Mouse (Mus musculus) layer of hippocampus, adult 9-11 months (tissue): ENCODE results near the gene Cux1.

ENCODE experiments used
- DNase-seq: peaks from one replicate; pipeline ENCODE4 v3.0.0; 2022

The Cux1 gene

GRCm38 (mm10) chr5:136535976-136536725 lies 31.1 kb downstream of the Cux1 start:
- DNase-seq = no peak

- no peak for DNase-seq
Observed at GRCm38 (mm10) chr5:136535204-136535603, 32.1 kb downstream of the Cux1 start.

- DNase-seq = no peak
Observed at GRCm38 (mm10) chr5:136533371-136534276, 33.7 kb downstream of the Cux1 start.

DNA sequence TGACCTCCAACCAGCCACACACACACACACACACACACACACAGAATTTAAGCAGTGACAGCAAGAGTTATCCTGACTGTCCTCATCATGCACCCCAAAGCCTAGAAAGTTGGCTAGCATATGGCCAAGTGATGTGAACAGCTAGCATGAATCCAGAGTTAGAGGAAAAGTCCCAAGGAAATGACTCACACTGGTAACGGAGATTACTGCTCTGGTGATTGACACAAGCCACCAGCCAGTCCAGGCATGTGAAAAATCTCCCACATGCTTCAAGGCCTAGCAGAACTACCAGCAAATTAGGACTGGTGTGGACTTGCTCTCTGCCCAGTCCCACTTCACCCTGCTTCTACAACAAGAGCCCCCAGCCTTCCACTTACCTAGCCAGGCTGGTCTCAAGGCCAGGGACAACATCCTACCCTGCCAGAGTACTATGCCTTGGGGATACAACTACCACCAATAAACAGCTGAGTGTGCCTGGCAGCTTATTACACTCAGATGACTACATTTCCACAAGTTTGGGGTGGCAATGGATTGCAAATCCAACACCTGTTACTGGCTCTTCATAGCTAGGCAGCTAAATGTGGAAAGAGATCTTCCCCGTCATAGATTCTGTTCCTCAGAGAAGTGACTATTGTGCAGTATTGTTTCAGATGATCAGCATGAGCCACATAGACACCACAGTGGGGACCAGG lies 35.5 kb downstream of the Cux1 start:
- DNase-seq = no peak

DNA sequence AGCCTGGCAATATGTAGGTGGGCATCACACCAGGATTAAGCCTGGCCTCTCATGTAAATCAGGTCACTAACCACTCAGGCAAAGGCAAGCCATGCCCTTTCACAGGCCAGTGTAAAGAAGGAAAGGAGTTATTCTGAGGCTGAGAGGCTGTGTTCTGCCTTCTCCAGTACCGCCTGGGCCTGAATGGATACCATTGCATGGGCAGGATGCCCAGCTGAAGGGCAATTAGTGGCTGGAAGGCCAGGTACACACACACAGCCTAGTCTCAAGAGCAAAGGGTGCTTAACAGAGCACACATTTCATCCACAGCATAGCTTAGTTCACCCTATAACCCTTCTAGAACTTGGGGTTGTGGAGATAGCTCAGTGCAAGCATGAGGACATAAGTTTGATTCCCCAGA lies 36.4 kb downstream of the Cux1 start:
- DNase-seq = no peak

- no peak for DNase-seq
Observed at GRCm38 (mm10) chr5:136529165-136529564, 38.1 kb downstream of the Cux1 start.

DNA sequence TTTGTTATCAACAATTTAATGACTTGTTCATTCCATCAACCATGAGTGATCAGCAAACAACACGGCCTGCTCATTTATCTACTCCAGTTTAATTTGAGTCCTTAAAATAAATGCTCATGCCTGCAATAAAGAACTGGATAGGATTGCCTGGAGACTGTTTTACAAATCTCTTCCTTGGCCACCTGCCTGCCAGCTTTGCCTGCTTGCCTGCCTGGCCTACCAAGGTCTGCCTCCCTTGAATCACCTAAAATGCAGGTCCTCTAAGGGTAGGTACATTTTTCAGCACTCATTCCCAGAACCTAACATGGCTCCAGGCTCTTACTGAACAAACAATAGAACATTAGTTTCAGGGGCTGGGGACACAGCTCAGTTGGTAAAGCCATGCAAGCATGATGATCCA lies 39.4 kb downstream of the Cux1 start:
- DNase-seq = no peak

- no peak for DNase-seq
Observed at GRCm38 (mm10) chr5:136526545-136526909, 40.8 kb downstream of the Cux1 start.

DNA sequence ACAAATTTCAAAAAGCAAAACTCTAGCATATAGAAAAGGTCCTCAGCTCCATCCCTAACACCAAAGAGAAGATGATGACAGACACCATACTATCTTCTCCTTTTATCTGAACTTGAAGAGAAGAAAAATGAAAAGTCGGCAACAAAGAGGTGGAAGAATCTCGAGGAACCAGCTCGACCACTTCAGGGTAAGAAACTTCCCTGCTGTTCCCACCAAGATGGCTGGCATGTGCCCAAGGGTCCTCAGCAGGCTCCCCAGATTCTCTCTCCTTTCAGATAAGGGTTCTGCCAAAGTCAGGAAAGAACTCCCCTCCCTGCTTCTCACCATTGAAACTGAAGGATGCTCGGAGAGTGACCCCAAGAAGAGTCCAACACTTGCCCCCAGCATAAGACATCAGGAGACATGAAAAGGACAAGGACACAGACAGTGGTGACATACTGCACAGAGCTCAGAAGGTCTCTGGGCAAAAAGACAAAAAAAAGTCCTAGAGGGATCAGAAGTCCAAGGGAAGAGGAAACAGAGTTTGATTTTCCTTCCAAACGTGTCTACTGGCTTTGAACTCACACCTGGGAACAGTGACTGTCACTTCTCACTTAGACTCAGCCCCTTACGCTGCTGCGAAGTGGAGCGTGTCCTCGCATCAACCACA lies 41.3 kb downstream of the Cux1 start:
- no peak for DNase-seq

DNA sequence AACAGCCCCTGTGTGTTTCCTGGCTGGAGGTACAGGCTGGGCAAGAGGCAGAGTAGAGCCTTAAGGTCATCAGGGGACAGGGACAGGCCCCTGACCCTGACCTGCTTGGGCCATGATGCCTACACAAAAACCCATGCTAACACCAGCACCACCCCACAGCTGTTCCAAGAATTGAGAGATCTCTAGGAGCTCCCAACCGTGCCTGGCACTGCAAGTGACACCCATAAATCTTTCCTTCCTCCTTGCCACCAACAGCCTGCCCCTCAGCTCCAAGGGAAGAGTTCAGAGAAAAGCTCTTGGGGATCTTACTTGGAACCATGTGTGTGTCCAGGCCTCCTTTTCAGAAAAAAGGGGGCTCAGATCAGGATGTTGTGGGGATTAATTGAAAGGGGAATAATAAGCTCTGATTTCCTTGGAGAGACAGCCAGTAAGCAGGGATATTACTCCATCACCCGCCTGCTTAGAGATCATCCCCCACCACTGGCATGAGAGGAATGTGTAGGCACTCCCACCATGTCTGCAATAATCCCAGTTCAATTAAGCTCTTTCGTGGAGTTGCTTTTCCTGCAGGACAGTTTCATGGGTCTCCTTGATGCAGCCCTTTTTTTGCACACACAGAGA lies 44.3 kb downstream of the Cux1 start:
- DNase-seq = no peak

DNA sequence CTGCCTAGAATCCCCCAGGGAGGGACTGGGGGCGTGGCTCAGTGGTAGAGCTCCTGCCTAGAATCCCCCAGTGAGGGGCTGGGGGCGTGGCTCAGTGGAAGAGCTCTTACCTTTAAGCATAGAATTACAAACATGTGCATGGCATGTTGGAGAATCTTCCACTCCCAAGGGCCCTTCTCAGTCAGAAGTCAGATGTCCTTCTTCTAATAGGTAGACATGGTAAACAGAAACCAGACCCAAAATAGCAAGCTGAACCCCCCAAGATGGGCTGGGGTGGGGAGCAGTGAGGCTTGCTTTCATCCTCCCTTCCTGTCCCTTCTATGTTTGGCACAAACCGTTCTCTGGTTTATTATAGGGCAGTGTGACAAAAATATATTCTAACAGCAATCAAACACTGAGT lies 45.6 kb downstream of the Cux1 start:
- DNase-seq = no peak

DNA sequence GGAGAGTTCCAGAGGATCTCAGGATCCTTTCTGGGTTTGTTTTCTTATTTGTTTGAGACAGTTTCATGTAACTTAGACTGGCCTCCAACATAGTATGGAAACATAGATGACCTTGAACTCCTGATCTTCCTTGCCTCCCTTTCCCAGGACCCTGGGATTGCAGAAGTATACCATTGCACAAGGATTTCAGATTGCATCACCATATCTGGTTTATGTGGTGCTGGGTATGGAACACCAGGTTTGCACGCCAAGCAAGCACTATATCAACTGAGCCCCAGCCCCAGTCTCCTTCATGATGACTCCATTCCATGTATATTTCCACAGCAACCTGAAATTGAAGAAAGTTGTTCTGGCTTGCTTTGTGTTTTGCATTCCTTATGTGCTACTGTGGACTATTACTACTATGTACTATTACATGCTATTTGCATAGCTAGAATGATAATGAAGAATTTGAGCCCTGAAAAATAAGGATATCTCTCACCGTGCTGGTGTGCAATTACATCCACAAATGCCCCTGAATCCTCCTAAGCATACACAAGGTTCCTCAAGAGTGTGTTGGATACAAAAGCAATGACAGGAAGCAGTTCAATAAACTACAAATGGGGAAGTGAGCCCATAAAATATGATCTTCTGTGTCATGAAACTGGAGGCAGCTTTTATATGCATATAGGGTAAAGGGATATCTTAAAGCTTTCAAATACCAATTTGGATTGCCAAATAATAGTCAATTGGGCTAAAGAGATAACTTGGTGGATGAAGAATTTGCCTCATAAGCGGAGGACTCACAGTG lies 48.4 kb downstream of the Cux1 start:
- DNase-seq = no peak

GRCm38 (mm10) chr5:136517510-136517909 lies 49.8 kb downstream of the Cux1 start:
- DNase-seq = no peak

DNA sequence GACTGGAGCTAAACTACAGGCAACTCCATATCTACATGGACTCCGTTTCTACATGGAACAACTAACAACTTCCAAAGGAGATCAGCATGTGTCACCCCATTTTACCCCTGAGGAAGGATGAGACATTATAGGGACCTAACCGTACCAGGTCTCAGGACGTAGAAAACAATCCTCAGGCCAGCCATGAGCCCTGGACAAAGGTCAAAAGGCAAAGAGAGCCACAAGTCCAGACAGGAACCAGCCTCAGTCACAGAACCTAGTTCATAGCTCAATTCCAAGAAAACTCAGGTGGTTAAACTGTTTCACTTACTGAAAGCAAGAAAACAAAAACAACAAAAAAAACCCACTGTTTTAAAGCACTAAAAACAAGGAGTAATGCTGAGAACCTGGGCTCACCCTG lies 50.7 kb downstream of the Cux1 start:
- DNase-seq = no peak

DNA sequence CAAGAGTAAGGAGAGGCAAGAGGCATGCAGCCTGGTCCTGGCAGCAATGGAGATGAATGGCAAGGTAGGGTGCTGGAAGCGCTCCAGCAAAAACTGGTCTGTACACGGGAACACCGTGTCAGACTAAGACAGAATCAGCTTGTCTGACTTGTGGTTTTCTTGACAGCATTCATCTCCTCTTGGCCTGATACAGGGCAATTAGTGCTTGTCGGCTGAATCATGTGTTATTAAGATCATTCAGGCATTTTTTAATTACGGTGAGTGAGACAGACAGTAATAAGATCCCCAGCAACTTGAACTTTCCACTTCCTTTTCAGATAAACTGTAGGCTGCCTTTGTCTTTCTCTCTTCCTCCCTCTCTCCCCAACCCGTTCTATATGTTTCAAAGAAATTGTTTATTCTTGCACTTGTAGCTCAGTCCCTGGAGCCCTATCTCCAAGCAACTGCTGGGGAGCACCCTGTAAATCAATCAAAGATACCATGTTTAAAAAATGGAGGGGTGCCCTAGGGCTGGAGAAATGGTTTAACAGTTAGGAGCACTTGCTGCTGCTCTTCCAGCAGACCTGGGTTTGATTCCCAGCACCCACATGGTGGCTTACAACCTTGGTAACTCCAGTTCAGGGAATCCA lies 53.1 kb downstream of the Cux1 start:
- DNase-seq = no peak

- DNase-seq = no peak
Observed at GRCm38 (mm10) chr5:136512103-136512674, 55.1 kb downstream of the Cux1 start.

DNA sequence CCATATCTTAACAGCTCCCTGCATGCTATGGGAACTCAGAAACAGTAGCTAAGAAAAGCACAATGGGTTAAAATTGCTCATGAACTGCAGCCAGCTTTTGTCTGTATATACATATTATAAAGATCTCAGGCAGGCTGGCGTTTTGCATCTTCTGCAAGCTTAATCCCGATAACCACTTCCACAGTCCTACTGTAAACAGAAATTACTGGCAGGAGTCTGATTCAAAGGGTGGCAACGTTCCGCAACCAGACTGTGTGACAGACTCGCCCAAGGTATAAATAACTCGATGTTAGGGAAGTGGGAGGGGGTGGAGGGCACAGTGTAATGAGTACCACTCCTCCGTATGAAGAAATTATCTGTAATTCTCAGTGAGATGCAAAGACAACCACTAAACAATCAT lies 55.9 kb downstream of the Cux1 start:
- DNase-seq = no peak

DNA sequence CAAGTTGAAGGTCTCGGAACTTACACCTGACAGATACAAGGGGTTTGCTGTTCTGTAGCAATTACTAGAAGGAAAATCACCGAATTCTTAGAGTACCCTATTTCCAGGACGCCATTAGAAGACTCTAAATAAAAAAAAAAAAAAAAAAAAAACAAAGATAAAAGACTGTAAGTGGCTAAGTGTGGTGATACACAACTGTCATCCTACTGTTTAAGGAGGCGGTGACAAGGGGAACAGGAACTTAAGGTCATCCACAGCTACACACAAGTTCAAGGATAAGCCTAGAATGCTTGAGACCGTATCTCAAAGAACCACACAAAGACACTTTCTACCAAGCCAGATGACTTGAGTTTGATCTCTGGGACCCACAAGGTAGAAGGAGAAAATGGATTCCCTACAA lies 56.7 kb downstream of the Cux1 start:
- no peak for DNase-seq

DNA sequence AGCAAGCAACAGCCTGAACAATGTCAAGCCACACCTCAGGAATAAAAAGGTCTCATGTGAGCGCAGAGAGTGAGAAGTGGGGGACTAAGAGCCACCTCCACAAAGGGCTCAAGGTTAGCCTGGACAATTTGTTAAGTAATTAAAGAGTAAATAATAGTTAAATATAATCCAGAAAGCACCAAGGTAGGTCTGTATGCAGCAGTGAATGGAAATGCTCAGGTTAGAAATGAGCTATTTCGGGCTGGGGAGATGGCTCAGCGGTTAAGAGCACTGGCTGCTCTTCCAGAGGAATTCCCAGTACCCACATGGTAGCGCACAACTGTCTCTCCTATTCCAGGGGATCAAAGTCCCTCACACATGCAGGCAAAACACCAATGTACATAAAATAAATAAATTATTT lies 59.7 kb downstream of the Cux1 start:
- DNase-seq = no peak

- no peak for DNase-seq
Observed at GRCm38 (mm10) chr5:136506262-136506661, 61.0 kb downstream of the Cux1 start.

DNA sequence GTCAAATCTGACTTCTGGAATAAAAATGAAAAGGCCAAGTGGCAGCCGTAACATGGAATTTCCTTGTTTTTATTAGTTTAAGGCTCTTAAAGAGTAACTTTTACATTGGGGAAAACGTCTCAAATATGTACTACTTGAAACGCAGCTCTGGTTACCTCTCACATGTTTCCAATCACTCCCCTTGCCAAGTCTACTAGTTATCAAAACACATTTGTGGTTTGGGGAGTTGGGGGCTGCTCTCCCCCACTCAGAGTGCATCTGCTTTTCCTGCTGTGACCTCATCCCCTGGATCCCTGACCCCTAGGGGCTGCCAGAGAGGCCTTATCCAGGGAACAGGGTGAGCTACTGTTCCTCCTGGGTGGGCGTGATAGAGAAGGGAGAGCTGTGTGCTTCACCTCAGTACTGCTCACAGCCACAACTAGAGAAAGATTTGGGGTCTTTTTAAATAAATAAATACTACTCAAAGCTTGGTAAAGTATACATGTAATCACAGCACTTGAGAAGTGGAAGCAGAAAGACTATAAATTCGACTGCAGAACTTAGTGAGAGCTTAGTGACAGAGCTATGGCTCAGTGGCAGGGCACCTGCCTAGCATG lies 64.7 kb downstream of the Cux1 start:
- DNase-seq = no peak
